Mouse (Mus musculus): ENCODE results near the gene Hoxa10.

DNA sequence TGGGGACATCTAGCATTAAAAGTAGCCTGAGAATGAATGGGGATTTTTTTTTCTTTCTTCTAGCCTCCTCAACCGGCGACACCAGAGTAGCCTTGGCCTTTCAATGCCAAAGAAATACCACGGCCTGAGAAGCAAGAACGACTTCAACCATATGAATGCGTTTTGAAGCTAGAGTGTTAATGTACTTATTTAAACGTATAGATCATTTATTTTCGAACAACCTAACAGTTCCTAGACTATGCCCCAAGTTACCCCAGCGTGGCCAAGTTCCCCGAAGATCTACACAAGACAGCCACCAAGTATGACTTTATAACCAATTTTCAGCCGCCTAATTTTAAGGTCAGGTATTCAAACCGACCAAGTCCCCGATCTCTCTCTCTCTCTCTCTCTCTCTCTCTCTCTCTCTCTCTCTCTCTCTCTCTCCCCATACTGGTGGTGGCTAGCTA is 19.8 kb downstream of the Hoxa10 start:
- TF ChIP-seq CTCF (IDR thresholded peaks at IDR 0.05; ENCODE audit: low read depth, low read length) (no peak), POLR2A (IDR thresholded peaks at IDR 0.05; ENCODE audit: extremely low read depth, insufficient read depth, low read length) (no peak)
